Mouse (Mus musculus) olfactory bulb, adult 2 months (tissue): ENCODE data around the gene Slc22a3. TPM values are rescaled to one million over a fixed set of nuclear protein-coding genes. Genes with fewer than 3 reads are reported as not detected.

Experiments
- H3K27ac ChIP-seq: fragments of 200-500 bp; 2 replicates; pipeline ENCODE4 v1.5.1; 2012; ENCODE audit warnings: low read depth, low read length; ENCODE audit not compliant: insufficient read depth
- H3K4me1 ChIP-seq: fragments of 200-500 bp; 2 replicates; pipeline ENCODE4 v1.6.1; 2012; ENCODE audit warnings: low read length; ENCODE audit not compliant: control insufficient read depth, insufficient read depth
- H3K4me3 ChIP-seq: fragments of 200-500 bp; 2 replicates; pipeline ENCODE4 v1.5.1; 2012; ENCODE audit warnings: mild to moderate bottlenecking, low read depth, low read length, moderate library complexity; ENCODE audit not compliant: insufficient read depth
- CTCF ChIP-seq: fragments of 200-500 bp; IDR thresholded peaks from 2 replicates; pipeline ENCODE4 v1.5.1; 2012; ENCODE audit warnings: low read depth, mild to moderate bottlenecking, low read length, moderate library complexity; ENCODE audit not compliant: insufficient read depth
- POLR2A ChIP-seq: fragments of 200-500 bp; IDR thresholded peaks from 2 replicates; pipeline ENCODE4 v1.6.1; 2012; ENCODE audit warnings: mild to moderate bottlenecking, low read depth, low read length, moderate library complexity; ENCODE audit not compliant: insufficient read depth
- WGBS: fragments of 180-500 bp; shearing (Covaris S2); methylation state at CpG from one replicate; pipeline ENCODE4 v1.1.7; 2018; 5-methylcytosine and 5-hydroxymethylcytosine counted together
- polyA plus RNA-seq: library from polyadenylated mRNA; stranded (reverse); fragments of >200 nt; gene quantifications from 2 replicates; pipeline ENCODE4 v1.2.4, GENCODE M21; 2012; ENCODE audit warnings: low replicate concordance; ENCODE audit not compliant: missing spikeins, insufficient read depth, insufficient read length

Slc22a3 gene
- polyA plus RNA-seq, 1 experiment: not detected

- Histone ChIP-seq H3K27ac (no peak overlapping the region), H3K4me3 (no peak overlapping the region), H3K4me1 (peaks cover 12% of the 10 kb centered on the region)
- 92% methylated on average over 3 of the region's 3 CpGs for WGBS
- TF ChIP-seq CTCF (no peak), POLR2A (no peak)
Measured at GRCm38 (mm10) chr17:12511193-12511592, 3.7 kb upstream of the Slc22a3 start.

GRCm38 (mm10) chr17:12508376-12508775, 872 bp upstream of the Slc22a3 start:
- peaks cover 12% of the 10 kb centered on the region for H3K4me1 ChIP-seq
- no peak overlapping the region for H3K4me3 ChIP-seq
- H3K27ac ChIP-seq: no peak overlapping the region
- WGBS: 25% methylated on average over 7 of the region's 7 CpGs
- TF ChIP-seq CTCF (no peak), POLR2A (no peak)

- peak overlapping the region; percentile 25 for H3K4me3 ChIP-seq
- no peak for TF ChIP-seq POLR2A
- no peak for TF ChIP-seq CTCF
- WGBS: 1% methylated on average over 65 of the region's 65 CpGs
- H3K4me1 ChIP-seq: peaks cover 15% of the 10 kb centered on the region
- H3K27ac ChIP-seq: no peak overlapping the region
Measured at GRCm38 (mm10) chr17:12506903-12507563, 471 bp downstream of the Slc22a3 start.

- WGBS: 74% methylated on average over 6 of the region's 6 CpGs
- H3K27ac ChIP-seq: no peak overlapping the region
- peaks cover 15% of the 10 kb centered on the region for H3K4me1 ChIP-seq
- no peak for TF ChIP-seq CTCF
- TF ChIP-seq POLR2A: no peak
- H3K4me3 ChIP-seq: no peak overlapping the region
Measured at GRCm38 (mm10) chr17:12505708-12506107, 1.8 kb downstream of the Slc22a3 start.

GRCm38 (mm10) chr17:12499426-12499825, 8.1 kb downstream of the Slc22a3 start:
- no peak for TF ChIP-seq CTCF
- no peak for TF ChIP-seq POLR2A
- WGBS: 89% methylated on average over 8 of the region's 8 CpGs
- H3K27ac ChIP-seq: no peak overlapping the region
- no peak overlapping the region for H3K4me3 ChIP-seq
- peaks cover 4% of the 10 kb centered on the region for H3K4me1 ChIP-seq

GRCm38 (mm10) chr17:12495558-12495957, 11.9 kb downstream of the Slc22a3 start:
- 62% methylated on average over 3 of the region's 3 CpGs for WGBS
- H3K4me1 ChIP-seq: no peaks in the 10 kb centered on the region
- H3K4me3 ChIP-seq: no peak overlapping the region
- H3K27ac ChIP-seq: no peak overlapping the region
- no peak for TF ChIP-seq CTCF

- Histone ChIP-seq H3K27ac (no peak overlapping the region), H3K4me1 (no peaks in the 10 kb centered on the region), H3K4me3 (no peak overlapping the region)
- WGBS: 92% methylated on average over 12 of the region's 12 CpGs
- no peak for TF ChIP-seq POLR2A
- TF ChIP-seq CTCF: no peak
Measured at GRCm38 (mm10) chr17:12491591-12491990, 15.9 kb downstream of the Slc22a3 start.

- Histone ChIP-seq H3K4me1 (no peaks in the 10 kb centered on the region), H3K4me3 (no peak overlapping the region), H3K27ac (no peak overlapping the region)
- no peak for TF ChIP-seq CTCF
- no peak for TF ChIP-seq POLR2A
- 89% methylated on average over 5 of the region's 5 CpGs for WGBS
Measured at GRCm38 (mm10) chr17:12489888-12490287, 17.6 kb downstream of the Slc22a3 start.

GRCm38 (mm10) chr17:12485657-12486056, 21.8 kb downstream of the Slc22a3 start:
- H3K4me3 ChIP-seq: no peak overlapping the region
- TF ChIP-seq POLR2A (no peak), CTCF (no peak)
- no peak overlapping the region for H3K27ac ChIP-seq
- WGBS: 94% methylated on average over 3 of the region's 3 CpGs
- no peaks in the 10 kb centered on the region for H3K4me1 ChIP-seq

- Histone ChIP-seq H3K27ac (no peak overlapping the region), H3K4me3 (no peak overlapping the region), H3K4me1 (no peaks in the 10 kb centered on the region)
- no peak for TF ChIP-seq POLR2A
- TF ChIP-seq CTCF: no peak
- WGBS: 61% methylated on average over 2 of the region's 2 CpGs
Measured at GRCm38 (mm10) chr17:12479416-12479815, 28.1 kb downstream of the Slc22a3 start.
